Mouse (Mus musculus) stomach, postnatal 0 days (tissue): Measurements from ENCODE around the gene Zmym5.

Source experiments
- CTCF ChIP-seq: IDR thresholded peaks from 2 replicates; pipeline ENCODE4 v1.5.1; 2016; ENCODE audit warnings: antibody characterized with exemption, low read depth, mild to moderate bottlenecking, moderate library complexity
- EP300 ChIP-seq: optimal IDR thresholded peaks from 2 replicates; pipeline ENCODE3; 2016; ENCODE audit warnings: antibody characterized with exemption

DNA sequence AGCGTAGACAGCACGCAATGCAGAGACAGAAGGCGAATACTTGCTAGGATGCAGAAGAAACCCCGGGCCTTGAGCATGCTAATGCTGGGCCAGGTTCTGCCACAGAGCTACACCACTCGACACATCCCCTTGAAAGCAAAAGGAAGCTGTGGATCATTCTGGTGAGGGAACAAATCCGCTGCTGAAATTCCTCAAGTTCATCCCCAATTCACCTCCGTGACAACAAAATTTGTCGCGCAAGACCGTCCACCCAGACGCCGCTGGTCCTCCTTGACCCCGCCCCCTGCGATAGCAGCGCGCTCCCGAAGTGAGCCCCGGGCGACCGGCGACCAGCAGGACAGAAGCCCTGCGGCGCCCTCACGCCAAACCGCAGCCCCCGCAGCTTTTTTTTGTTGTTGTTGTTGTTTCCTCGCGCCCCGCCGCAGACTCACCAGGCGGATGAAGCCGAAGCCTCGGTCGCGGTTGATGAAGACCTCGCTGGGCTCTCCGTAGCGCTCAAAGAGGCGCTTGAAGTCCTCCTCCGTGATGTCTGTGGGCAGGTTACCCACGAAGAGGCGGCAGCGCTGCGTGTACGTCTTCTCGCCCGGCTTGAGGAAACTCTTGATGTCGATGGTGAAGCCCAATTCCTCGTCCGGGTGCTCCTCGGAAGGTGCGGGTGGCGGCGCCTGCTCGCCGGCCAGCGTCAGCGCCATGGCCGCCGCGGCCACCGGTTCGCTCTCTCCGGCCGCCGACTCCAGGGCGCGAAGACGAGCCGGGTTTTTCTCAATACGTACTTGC, 34.0 kb downstream of the Zmym5 start:
- TF ChIP-seq CTCF, result no peak
- no peak for TF ChIP-seq EP300
